Mouse (Mus musculus) liver, adult 2 months (tissue): Measurements from ENCODE around the gene Fgfr4. TPM values are rescaled to one million over a fixed set of nuclear protein-coding genes. Genes with fewer than 3 reads are reported as not detected.
A peak's percentile ranks its signal among the peaks of the same experiment; 100 is the strongest.

Experiments used
- DNase-seq: peaks from one replicate; pipeline ENCODE4 v3.0.0-alpha.2; 2011; ENCODE audit warnings: low read depth, low spot score; ENCODE audit errors: extremely low read depth
- H3K27ac ChIP-seq: fragments of 200-500 bp; replicated peaks from 2 replicates; pipeline ENCODE4 v1.5.1; 2012; ENCODE audit warnings: low read depth, mild to moderate bottlenecking, control low read depth, inconsistent platforms, low read length; ENCODE audit not compliant: insufficient read depth
- H3K27me3 ChIP-seq: fragments of 200-500 bp; 2 replicates; pipeline ENCODE4 v1.6.1; 2012; ENCODE audit warnings: mild to moderate bottlenecking, moderate library complexity, low read length, inconsistent platforms; ENCODE audit not compliant: control insufficient read depth, insufficient read depth
- H3K36me3 ChIP-seq: fragments of 200-500 bp; 2 replicates; pipeline ENCODE4 v1.6.1; 2012; ENCODE audit warnings: low read length, inconsistent platforms; ENCODE audit not compliant: control insufficient read depth, insufficient read depth
- H3K4me1 ChIP-seq: fragments of 200-500 bp; 2 replicates; pipeline ENCODE4 v1.6.1; 2011; ENCODE audit warnings: low read length; ENCODE audit not compliant: control insufficient read depth, insufficient read depth
- H3K4me3 ChIP-seq: fragments of 200-500 bp; 2 replicates; pipeline ENCODE4 v1.5.1; 2011; ENCODE audit warnings: low read depth, mild to moderate bottlenecking, control low read depth, low read length, moderate library complexity; ENCODE audit not compliant: insufficient read depth
- H3K79me2 ChIP-seq: fragments of 200-500 bp; 2 replicates; pipeline ENCODE4 v1.6.1; 2012; ENCODE audit warnings: inconsistent platforms, mild to moderate bottlenecking, low read length, moderate library complexity; ENCODE audit not compliant: control insufficient read depth, insufficient read depth
- H3K9ac ChIP-seq: fragments of 200-500 bp; 2 replicates; pipeline ENCODE4 v1.6.1; 2012; ENCODE audit warnings: low read depth, mild to moderate bottlenecking, control low read depth, inconsistent platforms, low read length
- CTCF ChIP-seq: fragments of 200-500 bp; IDR thresholded peaks from 2 replicates; pipeline ENCODE4 v1.5.1; 2011; ENCODE audit warnings: low read depth, low read length, control low read depth
- POLR2A ChIP-seq: fragments of 200-500 bp; IDR thresholded peaks from 2 replicates; pipeline ENCODE4 v1.6.1; 2011; ENCODE audit warnings: low read length, control low read depth; ENCODE audit not compliant: insufficient read depth; ENCODE audit errors: extremely low read depth
- WGBS: fragments of 180-500 bp; shearing (Covaris S2); methylation state at CpG from one replicate; pipeline ENCODE4 v1.1.7; 2018; 5-methylcytosine and 5-hydroxymethylcytosine counted together
- polyA plus RNA-seq: library from polyadenylated mRNA; depleted of rRNA; stranded (reverse); fragments of >200 nt; gene quantifications from 2 replicates; pipeline ENCODE4 v1.2.3, GENCODE M21; 2012
- total RNA-seq: library from RNA; depleted of rRNA; stranded (reverse); fragments of >200 nt; gene quantifications from 2 replicates; pipeline ENCODE4 v1.2.3, GENCODE M21; 2014

Fgfr4 gene
- total and polyA plus RNA-seq, 2 experiments, result 6.6 to 52.4 TPM

DNA sequence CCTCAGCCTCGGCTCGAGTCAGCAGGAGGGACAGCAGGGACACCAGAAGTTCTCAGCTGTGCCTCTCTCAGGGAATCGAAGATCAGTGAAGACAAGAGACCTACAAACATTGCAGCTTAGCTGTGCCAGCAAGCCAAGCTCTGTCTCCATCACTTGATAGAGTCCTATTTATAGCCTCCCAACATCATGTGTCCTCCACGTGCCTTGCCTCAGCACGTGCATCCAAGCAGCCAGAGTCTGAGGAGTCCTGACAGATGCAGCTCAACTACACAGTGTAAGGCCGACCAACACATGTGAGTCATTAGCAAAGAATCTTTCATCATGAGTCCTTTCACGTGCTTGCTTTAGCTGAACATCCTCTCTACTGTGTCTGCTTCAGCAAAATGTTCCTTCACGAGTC lies 44.7 kb upstream of the Fgfr4 start:
- Histone ChIP-seq H3K79me2 (peaks cover 4% of the 10 kb centered on the region; the same call in 1 of the 2 replicates), H3K4me3 (no peak overlapping the region), H3K4me1 (peaks cover 5% of the 10 kb centered on the region), H3K36me3 (no peaks in the 10 kb centered on the region), H3K9ac (no peak overlapping the region), H3K27ac (no peak overlapping the region), H3K27me3 (no peaks in the 10 kb centered on the region)
- TF ChIP-seq CTCF, result no peak
- no peak for TF ChIP-seq POLR2A
- WGBS, result 85% methylated on average over 8 of the region's 8 CpGs
- no peak for DNase-seq

DNA sequence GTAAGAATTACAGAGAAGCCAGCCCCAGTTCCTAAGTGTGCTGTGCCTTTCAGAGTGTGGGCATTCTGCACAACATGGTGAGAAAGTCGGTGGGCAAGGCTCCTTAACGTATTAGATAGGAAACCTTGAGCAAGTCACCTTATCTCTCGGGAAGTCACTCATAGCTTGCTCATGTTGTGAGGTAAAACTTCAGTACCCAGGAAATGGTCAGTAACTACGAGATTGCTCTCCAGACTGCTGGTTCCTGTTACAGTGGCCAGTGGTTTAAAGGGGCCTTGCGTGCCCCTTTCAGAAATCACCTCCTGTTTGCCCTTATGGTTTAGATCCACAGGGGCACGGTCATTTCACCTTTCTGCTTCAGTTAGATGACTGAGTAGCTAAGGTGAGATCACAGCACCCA lies 38.1 kb upstream of the Fgfr4 start:
- H3K27ac ChIP-seq, result no peak overlapping the region
- no peak for DNase-seq
- no peaks in the 10 kb centered on the region; the same call in 1 of the 2 replicates for H3K79me2 ChIP-seq
- H3K27me3 ChIP-seq, result no peaks in the 10 kb centered on the region
- no peaks in the 10 kb centered on the region for H3K4me1 ChIP-seq
- 81% methylated on average over 6 of the region's 6 CpGs for WGBS
- TF ChIP-seq POLR2A (no peak), CTCF (no peak)
- no peak overlapping the region for H3K4me3 ChIP-seq
- H3K36me3 ChIP-seq, result peaks cover 18% of the 10 kb centered on the region
- H3K9ac ChIP-seq, result no peak overlapping the region

DNA sequence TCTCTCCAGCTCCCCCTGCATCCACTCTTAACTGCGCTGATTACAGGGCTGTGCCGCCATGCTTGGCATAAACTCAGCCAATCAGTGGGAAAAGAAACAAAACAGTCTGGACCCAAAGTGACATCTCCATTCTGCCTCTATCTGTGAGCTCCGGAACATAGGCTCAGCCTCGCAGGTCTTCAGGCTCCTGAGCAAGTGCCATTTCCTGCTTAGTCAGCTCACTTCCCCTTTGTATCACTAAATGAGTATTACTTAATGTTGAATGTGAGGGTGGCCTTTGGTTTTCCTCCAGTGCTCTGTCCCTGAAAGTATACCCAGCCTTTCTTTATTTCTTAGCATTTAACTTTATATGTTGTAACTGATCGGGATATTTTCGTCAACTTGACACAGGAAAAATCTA lies 27.5 kb upstream of the Fgfr4 start:
- Histone ChIP-seq H3K27me3 (no peaks in the 10 kb centered on the region), H3K27ac (no peak overlapping the region), H3K36me3 (peaks cover 14% of the 10 kb centered on the region), H3K4me1 (peaks cover 2% of the 10 kb centered on the region; the same call in 1 of the 2 replicates), H3K9ac (no peak overlapping the region), H3K79me2 (no peaks in the 10 kb centered on the region), H3K4me3 (no peak overlapping the region)
- TF ChIP-seq CTCF (no peak), POLR2A (no peak)
- WGBS, result 76% methylated on average over 6 of the region's 6 CpGs
- DNase-seq, result no peak

DNA sequence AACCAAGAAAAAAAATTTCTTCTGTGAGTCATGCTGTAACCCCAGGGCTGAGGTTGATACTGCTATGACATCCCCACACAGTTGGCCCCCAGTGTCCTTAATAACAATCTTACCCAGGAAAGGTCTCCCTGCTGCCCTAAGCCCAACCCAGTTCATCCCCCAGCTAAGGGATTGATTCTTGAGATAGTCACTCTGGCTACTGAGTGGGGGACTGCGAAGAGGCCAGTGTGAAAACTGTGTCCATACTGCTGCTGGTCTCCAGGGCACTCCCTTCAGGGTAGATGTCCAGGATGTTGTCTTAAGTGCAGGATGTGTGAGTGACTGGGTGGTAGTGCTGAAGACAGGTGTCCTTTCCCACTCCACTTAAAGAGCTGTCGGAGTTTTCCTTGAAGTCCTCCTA lies 19.0 kb upstream of the Fgfr4 start, which contains the start of gene Gm17617:
Gm17617 (minus strand) TSS at position 101 of the 400 bp plus-strand sequence.
- H3K79me2 ChIP-seq, result no peaks in the 10 kb centered on the region
- DNase-seq, result no peak
- H3K9ac ChIP-seq, result no peak within 1 kb of the TSS
- TF ChIP-seq CTCF (no peak), POLR2A (no peak)
- no peak within 1 kb of the TSS for H3K4me3 ChIP-seq
- H3K27ac ChIP-seq, result no peak within 1 kb of the TSS
- H3K27me3 ChIP-seq, result no peaks in the 10 kb centered on the region
- H3K36me3 ChIP-seq, result peaks cover 7% of the 10 kb centered on the region
- 98% methylated on average over 2 of the region's 2 CpGs for WGBS
- H3K4me1 ChIP-seq, result no peaks in the 10 kb centered on the region

DNA sequence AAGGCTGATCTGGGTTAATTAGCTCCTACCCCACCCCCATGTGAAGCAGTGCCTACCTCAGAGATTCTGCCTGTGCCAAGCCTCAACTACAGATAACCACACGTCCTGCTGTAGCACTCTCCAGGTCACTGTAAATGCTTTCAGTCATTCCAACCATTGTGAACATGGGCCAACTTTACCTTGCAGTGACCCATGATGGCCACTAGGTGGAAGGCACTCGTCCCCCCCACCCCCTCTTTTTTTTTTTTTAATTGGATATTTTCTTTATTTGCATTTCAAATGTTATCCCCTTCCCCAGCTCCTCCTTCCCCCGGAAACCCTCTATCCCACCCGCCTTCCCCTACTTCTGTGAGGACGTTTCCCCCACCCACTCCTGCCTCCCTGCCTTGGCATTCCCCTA lies 17.1 kb upstream of the Fgfr4 start:
- H3K79me2 ChIP-seq, result no peaks in the 10 kb centered on the region
- no peak overlapping the region for H3K27ac ChIP-seq
- no peak overlapping the region for H3K9ac ChIP-seq
- 20% methylated on average over 5 of the region's 5 CpGs for WGBS
- H3K4me3 ChIP-seq, result no peak overlapping the region
- peak; percentile 58; the same call in 1 of the 2 replicates for TF ChIP-seq CTCF
- no peak for TF ChIP-seq POLR2A
- H3K27me3 ChIP-seq, result no peaks in the 10 kb centered on the region
- H3K4me1 ChIP-seq, result no peaks in the 10 kb centered on the region
- peak; percentile 25 for DNase-seq
- peaks cover 2% of the 10 kb centered on the region for H3K36me3 ChIP-seq

DNA sequence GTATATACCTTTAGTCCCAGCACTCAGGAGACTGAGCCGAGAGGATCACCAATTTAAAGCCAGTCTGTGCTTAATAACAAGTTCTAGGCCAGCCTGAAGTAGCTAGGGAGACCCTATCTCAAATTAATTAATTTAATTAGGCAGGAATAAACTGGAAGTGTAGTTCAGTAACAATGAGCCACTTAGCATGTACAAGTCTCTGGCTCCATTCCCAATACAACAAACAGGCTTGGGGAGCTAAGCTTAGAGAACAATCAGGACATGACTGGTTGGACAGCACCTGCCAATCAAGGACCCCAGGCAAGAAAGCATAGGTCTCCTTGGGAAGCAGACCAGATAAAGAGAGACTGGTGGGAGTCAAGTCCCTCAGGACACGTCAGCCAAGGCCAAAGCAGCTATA lies 12.2 kb upstream of the Fgfr4 start:
- 96% methylated on average over 2 of the region's 2 CpGs for WGBS

More for the DNA sequence above, 12.2 kb upstream of the Fgfr4 start:
- Histone ChIP-seq H3K27ac (no peak overlapping the region), H3K4me3 (no peak overlapping the region), H3K4me1 (no peaks in the 10 kb centered on the region), H3K27me3 (no peaks in the 10 kb centered on the region), H3K79me2 (no peaks in the 10 kb centered on the region), H3K9ac (no peak overlapping the region), H3K36me3 (no peaks in the 10 kb centered on the region)
- TF ChIP-seq POLR2A, result no peak
- no peak for TF ChIP-seq CTCF
- DNase-seq, result no peak
